Mouse (Mus musculus) MEL (cell line): ENCODE results near the gene Enpp6. TPM values are rescaled to one million over a fixed set of nuclear protein-coding genes. Genes with fewer than 3 reads are reported as not detected.

Experiments used
- DNase-seq: peaks from one replicate; pipeline ENCODE4 v3.0.0; 2011; ENCODE audit warnings: low read depth, low spot score
- H3K27ac ChIP-seq: 2 replicates; pipeline ENCODE4 v1.5.1; 2012; ENCODE audit warnings: low read depth, mild to moderate bottlenecking, control low read depth, low read length, moderate library complexity; ENCODE audit not compliant: control insufficient read depth
- H3K27me3 ChIP-seq, 2 experiments: fragments of 150-350 bp in 1 of 2; sonication (generic) in 1 of 2; 2 replicates each; pipeline ENCODE4 v1.6.1; 2012; ENCODE audit warnings: low read length in 2 of 2, mild to moderate bottlenecking in 2 of 2, improper control_type of control experiment in 1 of 2, moderate library complexity in 1 of 2; ENCODE audit not compliant: insufficient read depth in 2 of 2, control insufficient read depth in 1 of 2
- H3K36me3 ChIP-seq, 2 experiments: 2 replicates each; pipeline ENCODE4 v1.6.1; 2012 to 2014; ENCODE audit warnings: low read length in 2 of 2, improper control_type of control experiment in 1 of 2, inconsistent platforms in 1 of 2, mild to moderate bottlenecking in 1 of 2; ENCODE audit not compliant: insufficient read depth in 2 of 2, control insufficient read depth in 1 of 2
- H3K4me1 ChIP-seq, 2 experiments: fragments of 150-350 bp in 1 of 2; sonication (generic) in 1 of 2; 2 replicates each; pipeline ENCODE4 v1.6.1; 2012; ENCODE audit warnings: low read length in 2 of 2, improper control_type of control experiment in 1 of 2, mild to moderate bottlenecking in 1 of 2; ENCODE audit not compliant: insufficient read depth in 2 of 2, control insufficient read depth in 1 of 2
- H3K4me3 ChIP-seq, 2 experiments: fragments of 150-350 bp in 1 of 2; sonication (generic) in 1 of 2; 2 replicates each; pipeline ENCODE4 v1.5.1; 2012; ENCODE audit warnings: low read depth in 2 of 2, low read length in 2 of 2, mild to moderate bottlenecking in 2 of 2, moderate library complexity in 2 of 2, control low read depth in 1 of 2, improper control_type of control experiment in 1 of 2; ENCODE audit not compliant: control insufficient read depth in 1 of 2, insufficient read depth in 1 of 2
- H3K79me2 ChIP-seq: 2 replicates; pipeline ENCODE4 v1.6.1; 2012; ENCODE audit warnings: mild to moderate bottlenecking, low read length, moderate library complexity; ENCODE audit not compliant: control insufficient read depth, poor library complexity, insufficient read depth
- H3K9ac ChIP-seq: 2 replicates; pipeline ENCODE4 v1.6.1; 2012; ENCODE audit warnings: low read depth, mild to moderate bottlenecking, control low read depth, low read length, moderate library complexity; ENCODE audit not compliant: control insufficient read depth, poor library complexity, severe bottlenecking
- H3K9me3 ChIP-seq: fragments of 150-350 bp; sonication (generic); replicated peaks from 2 replicates; pipeline ENCODE4 v1.6.1; 2012; ENCODE audit warnings: mild to moderate bottlenecking, low read length, improper control_type of control experiment, moderate library complexity; ENCODE audit not compliant: insufficient read depth
- BHLHE40 ChIP-seq: IDR thresholded peaks from 2 replicates; pipeline ENCODE4 v1.6.1; 2012; ENCODE audit warnings: low read depth, mild to moderate bottlenecking, inconsistent platforms, low read length, improper control_type of control experiment, borderline replicate concordance
- CTCF ChIP-seq, 3 experiments: IDR thresholded peaks in 2 of 3; conservative IDR thresholded peaks in 1 of 3; 2 replicates each; pipeline ENCODE4 v1.5.1; 2011 to 2012; ENCODE audit warnings: low read length in 3 of 3, low read depth in 2 of 3, mild to moderate bottlenecking in 2 of 3, improper control_type of control experiment in 1 of 3, inconsistent platforms in 1 of 3, mixed read lengths in 1 of 3, moderate library complexity in 1 of 3; ENCODE audit not compliant: control insufficient read depth in 1 of 3, insufficient read depth in 1 of 3, poor library complexity in 1 of 3, severe bottlenecking in 1 of 3
- E2F4 ChIP-seq: IDR thresholded peaks from 2 replicates; pipeline ENCODE4 v1.6.1; 2011; ENCODE audit warnings: low read depth, low read length, improper control_type of control experiment, borderline replicate concordance
- EP300 ChIP-seq, 2 experiments: IDR thresholded peaks; 2 replicates each; pipeline ENCODE4 v1.6.1; 2011; ENCODE audit warnings: improper control_type of control experiment in 2 of 2, low read length in 2 of 2, low read depth in 1 of 2, mild to moderate bottlenecking in 1 of 2
- GABPA ChIP-seq: IDR thresholded peaks from 2 replicates; pipeline ENCODE4 v1.6.1; 2012; ENCODE audit warnings: low read depth, mild to moderate bottlenecking, inconsistent platforms, low read length, improper control_type of control experiment, moderate library complexity
- GATA1 ChIP-seq: IDR thresholded peaks from 2 replicates; pipeline ENCODE4 v1.6.1; 2011; ENCODE audit warnings: low read depth, low read length, improper control_type of control experiment
- MAFK ChIP-seq: IDR thresholded peaks from 2 replicates; pipeline ENCODE4 v1.6.1; 2011; ENCODE audit warnings: low read depth, mild to moderate bottlenecking, low read length, improper control_type of control experiment, borderline replicate concordance
- MXI1 ChIP-seq: IDR thresholded peaks from 2 replicates; pipeline ENCODE4 v1.6.1; 2011; ENCODE audit warnings: mild to moderate bottlenecking, low read depth, low read length, improper control_type of control experiment
- MYB ChIP-seq: IDR thresholded peaks from 2 replicates; pipeline ENCODE4 v1.6.1; 2011; ENCODE audit warnings: mild to moderate bottlenecking, low read depth, low read length, improper control_type of control experiment
- MYC ChIP-seq: IDR thresholded peaks from 2 replicates; pipeline ENCODE4 v1.6.1; 2011; ENCODE audit warnings: low read depth, mild to moderate bottlenecking, low read length, improper control_type of control experiment, moderate library complexity
- NRF1 ChIP-seq: IDR thresholded peaks from 2 replicates; pipeline ENCODE4 v1.6.1; 2014; ENCODE audit warnings: low read depth, mild to moderate bottlenecking, inconsistent platforms, low read length, improper control_type of control experiment, moderate library complexity; ENCODE audit not compliant: poor library complexity, insufficient read depth, severe bottlenecking
- POLR2A ChIP-seq, 2 experiments: IDR thresholded peaks; 2 replicates each; pipeline ENCODE4 v1.6.1; 2011 to 2012; ENCODE audit warnings: low read length in 2 of 2, mild to moderate bottlenecking in 2 of 2, control low read depth in 1 of 2, improper control_type of control experiment in 1 of 2, low read depth in 1 of 2, moderate library complexity in 1 of 2; ENCODE audit not compliant: control insufficient read depth in 1 of 2, insufficient read depth in 1 of 2, poor library complexity in 1 of 2
- POLR2AphosphoS5 ChIP-seq: IDR thresholded peaks from 2 replicates; pipeline ENCODE4 v1.6.1; 2012; ENCODE audit warnings: low read depth, borderline replicate concordance, mild to moderate bottlenecking, inconsistent platforms, low read length, moderate library complexity, mixed read lengths
- RAD21 ChIP-seq: IDR thresholded peaks from 2 replicates; pipeline ENCODE4 v1.6.1; 2011; ENCODE audit warnings: mild to moderate bottlenecking, low read depth, low read length, improper control_type of control experiment
- RCOR1 ChIP-seq: IDR thresholded peaks from 2 replicates; pipeline ENCODE4 v1.6.1; 2012; ENCODE audit warnings: low read depth, mild to moderate bottlenecking, inconsistent platforms, low read length, improper control_type of control experiment
- SIN3A ChIP-seq: IDR thresholded peaks from 2 replicates; pipeline ENCODE4 v1.6.1; 2012; ENCODE audit warnings: low read length, improper control_type of control experiment, inconsistent platforms
- TAL1 ChIP-seq: IDR thresholded peaks from 2 replicates; pipeline ENCODE4 v1.6.1; 2012; ENCODE audit warnings: mild to moderate bottlenecking, inconsistent platforms, low read length, moderate library complexity, mixed read lengths
- UBTF ChIP-seq: IDR thresholded peaks from 2 replicates; pipeline ENCODE4 v1.6.1; 2012; ENCODE audit warnings: low read depth, mild to moderate bottlenecking, inconsistent platforms, low read length, improper control_type of control experiment, moderate library complexity, borderline replicate concordance; ENCODE audit not compliant: insufficient read depth
- ZKSCAN1 ChIP-seq: IDR thresholded peaks from 2 replicates; pipeline ENCODE4 v1.6.1; 2012; ENCODE audit warnings: low read depth, mild to moderate bottlenecking, inconsistent platforms, low read length, improper control_type of control experiment, moderate library complexity
- ZMIZ1 ChIP-seq: IDR thresholded peaks from 2 replicates; pipeline ENCODE4 v1.6.1; 2012; ENCODE audit warnings: low read depth, mild to moderate bottlenecking, inconsistent platforms, low read length, improper control_type of control experiment, moderate library complexity
- polyA plus RNA-seq, 2 experiments: library from polyadenylated mRNA; stranded (reverse) in 1 of 2; unstranded in 1 of 2; fragments of >175 nt in 1 of 2; fragments of >200 nt in 1 of 2; gene quantifications; 2 replicates each; pipeline versions ENCODE4 v1.2.1 to v1.2.4; 2012; ENCODE audit warnings: low replicate concordance in 2 of 2, low read depth in 1 of 2; ENCODE audit not compliant: insufficient read length in 2 of 2, insufficient read depth in 1 of 2, missing spikeins in 1 of 2
- total RNA-seq: library from RNA; depleted of rRNA; stranded (reverse); fragments of 300-350 nt; gene quantifications from 2 replicates; pipeline ENCODE4 v1.2.3, GENCODE M21; 2012

Enpp6 gene
- total and polyA plus RNA-seq, 3 experiments: not detected

DNA sequence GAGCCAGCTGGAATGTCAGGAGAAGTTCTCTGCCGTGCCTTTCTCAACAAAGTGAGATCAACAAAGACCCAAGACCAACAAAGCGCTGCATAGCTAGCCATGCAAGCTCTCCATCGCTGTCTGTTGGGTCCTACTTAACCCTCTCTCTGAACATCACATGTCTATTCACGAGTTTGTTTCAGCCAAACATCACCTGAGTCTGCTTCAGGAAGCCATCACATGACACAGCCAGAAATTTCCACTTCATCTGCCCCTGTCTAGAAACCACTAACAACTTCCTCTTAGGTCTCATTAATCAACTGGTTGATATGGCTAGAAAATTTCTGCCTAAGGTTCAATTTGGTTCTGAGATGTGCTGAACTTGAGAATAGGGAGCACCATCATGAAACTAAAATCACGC, 85.3 kb downstream of the Enpp6 start:
- Histone ChIP-seq H3K27me3 (no peaks in the 10 kb centered on the region), H3K79me2 (no peaks in the 10 kb centered on the region), H3K4me3 (no peak overlapping the region), H3K4me1 (no peaks in the 10 kb centered on the region), H3K9ac (no peak overlapping the region), H3K27ac (no peak overlapping the region), H3K36me3 (no peaks in the 10 kb centered on the region), H3K9me3 (no peaks in the 10 kb centered on the region)
- TF ChIP-seq TAL1 (no peak), RCOR1 (no peak), EP300 (IDR thresholded peaks at IDR 0.05; ENCODE audit: low read depth in 1 of 2, low read length in 2 of 2) (no peak), CTCF (IDR thresholded peaks at IDR 0.05 in 2 of 3, conservative IDR thresholded peaks at IDR 0.05 in 1 of 3; ENCODE audit: control insufficient read depth in 1 of 3, insufficient read depth in 1 of 3, low read depth in 2 of 3, low read length in 3 of 3, poor library complexity in 1 of 3, severe bottlenecking in 1 of 3) (no peak), MXI1 (no peak), UBTF (no peak), NRF1 (no peak), RAD21 (no peak), ZKSCAN1 (no peak), POLR2A (IDR thresholded peaks at IDR 0.05; ENCODE audit: control insufficient read depth in 1 of 2, insufficient read depth in 1 of 2, low read depth in 1 of 2, low read length in 2 of 2, poor library complexity in 1 of 2) (no peak), GATA1 (no peak), E2F4 (no peak), MYB (no peak)
- no peak for DNase-seq

DNA sequence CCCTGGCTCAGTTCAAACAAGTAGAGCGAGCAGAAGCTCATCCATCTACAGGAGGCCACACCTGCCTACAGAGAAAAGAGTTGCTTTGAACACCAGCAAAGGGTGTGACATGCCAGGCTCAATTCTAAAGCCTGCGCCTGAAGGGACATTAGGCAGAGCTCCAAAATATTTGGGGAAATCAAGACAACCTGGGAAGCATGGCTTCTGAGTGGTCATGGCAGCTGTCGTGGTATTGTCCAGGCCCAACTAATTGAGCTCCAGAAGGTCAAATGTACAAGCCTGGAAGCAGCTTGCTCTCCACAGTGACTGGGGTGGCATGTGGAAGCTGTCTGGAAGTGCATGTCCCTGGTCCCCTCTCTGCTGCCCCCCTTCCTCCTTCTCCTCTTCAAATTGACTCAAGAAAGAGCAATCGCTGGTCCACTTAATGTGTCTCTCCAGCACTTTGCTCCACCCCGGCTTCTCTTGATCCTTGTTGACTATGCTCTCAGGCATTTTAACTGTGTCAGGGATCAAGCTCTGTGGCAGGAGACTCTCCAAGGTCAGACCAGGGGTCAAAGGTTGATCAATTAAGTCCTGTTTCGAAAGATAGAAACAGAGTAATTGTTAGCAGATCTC, 89.4 kb downstream of the Enpp6 start:
- TF ChIP-seq ZMIZ1 (no peak), POLR2AphosphoS5 (no peak), GABPA (no peak), MAFK (no peak), MYC (no peak), BHLHE40 (no peak), EP300 (IDR thresholded peaks at IDR 0.05; ENCODE audit: low read depth in 1 of 2, low read length in 2 of 2) (no peak), SIN3A (no peak), RAD21 (no peak), E2F4 (no peak)
- no peaks in the 10 kb centered on the region for H3K27me3 ChIP-seq

More for the DNA sequence above, 89.4 kb downstream of the Enpp6 start:
- Histone ChIP-seq H3K79me2 (no peaks in the 10 kb centered on the region), H3K9me3 (no peaks in the 10 kb centered on the region), H3K4me3 (no peak overlapping the region), H3K4me1 (no peaks in the 10 kb centered on the region), H3K36me3 (no peaks in the 10 kb centered on the region), H3K27ac (no peak overlapping the region), H3K9ac (no peak overlapping the region)
- DNase-seq: no peak
